Mouse (Mus musculus): ENCODE data around the gene Tmem106c. TPM values are rescaled to one million over a fixed set of nuclear protein-coding genes. Genes with fewer than 3 reads are reported as not detected.

The Tmem106c gene
- polyA plus RNA-seq, 1 experiment from 2014 or later: 52.0 TPM

GRCm38 (mm10) chr15:98001321-98002112 lies 37.5 kb downstream of the Tmem106c start:
- H3K27me3 ChIP-seq (ENCODE audit: control insufficient read depth, insufficient read depth, low read length): peaks cover 2% of the 10 kb centered on the region; the same call in 1 of the 2 replicates
- H3K4me3 ChIP-seq (ENCODE audit: low read depth, low read length): peak overlapping the region; percentile 42
- no peaks in the 10 kb centered on the region for H3K36me3 ChIP-seq (ENCODE audit: control insufficient read depth, insufficient read depth, low read length)
- DNase-seq (ENCODE audit: low spot score) (peak; percentile 76), ATAC-seq (ENCODE audit: low FRiP score) (peak; percentile 23)
- H3K9me3 ChIP-seq (ENCODE audit: control insufficient read depth, low read length): no peaks in the 10 kb centered on the region
- H3K4me2 ChIP-seq (replicated peaks; ENCODE audit: low read depth, low read length): peak overlapping the region; percentile 53
- H3K27ac ChIP-seq (ENCODE audit: low read depth, low read length): peak overlapping the region; percentile 91
- H3K9ac ChIP-seq (ENCODE audit: low read depth, low read length): peak overlapping the region; percentile 81
- under 1% methylated on average over 37 of the region's 37 CpGs for WGBS
- H3K4me1 ChIP-seq (replicated peaks; ENCODE audit: control insufficient read depth, insufficient read depth, low read length): peaks cover 16% of the 10 kb centered on the region

- H3K27me3 ChIP-seq (ENCODE audit: control insufficient read depth, insufficient read depth, low read length): peaks cover 2% of the 10 kb centered on the region; the same call in 1 of the 2 replicates
- peak overlapping the region; percentile 81 for H3K9ac ChIP-seq (ENCODE audit: low read depth, low read length)
- H3K36me3 ChIP-seq (ENCODE audit: control insufficient read depth, insufficient read depth, low read length): no peaks in the 10 kb centered on the region
- peak overlapping the region; percentile 53 for H3K4me2 ChIP-seq (replicated peaks; ENCODE audit: low read depth, low read length)
- H3K9me3 ChIP-seq (ENCODE audit: control insufficient read depth, low read length): no peaks in the 10 kb centered on the region
- WGBS: under 1% methylated on average over 40 of the region's 42 CpGs
- peaks cover 16% of the 10 kb centered on the region for H3K4me1 ChIP-seq (replicated peaks; ENCODE audit: control insufficient read depth, insufficient read depth, low read length)
- peak overlapping the region; percentile 42 for H3K4me3 ChIP-seq (ENCODE audit: low read depth, low read length)
- H3K27ac ChIP-seq (ENCODE audit: low read depth, low read length): peak overlapping the region; percentile 91
- peak; percentile 58 for ATAC-seq (ENCODE audit: low FRiP score)
- peak; percentile 74 for DNase-seq (ENCODE audit: low spot score)
These were observed 38.4 kb downstream of the Tmem106c start for GRCm38 (mm10) chr15:98002113-98002990.

DNA sequence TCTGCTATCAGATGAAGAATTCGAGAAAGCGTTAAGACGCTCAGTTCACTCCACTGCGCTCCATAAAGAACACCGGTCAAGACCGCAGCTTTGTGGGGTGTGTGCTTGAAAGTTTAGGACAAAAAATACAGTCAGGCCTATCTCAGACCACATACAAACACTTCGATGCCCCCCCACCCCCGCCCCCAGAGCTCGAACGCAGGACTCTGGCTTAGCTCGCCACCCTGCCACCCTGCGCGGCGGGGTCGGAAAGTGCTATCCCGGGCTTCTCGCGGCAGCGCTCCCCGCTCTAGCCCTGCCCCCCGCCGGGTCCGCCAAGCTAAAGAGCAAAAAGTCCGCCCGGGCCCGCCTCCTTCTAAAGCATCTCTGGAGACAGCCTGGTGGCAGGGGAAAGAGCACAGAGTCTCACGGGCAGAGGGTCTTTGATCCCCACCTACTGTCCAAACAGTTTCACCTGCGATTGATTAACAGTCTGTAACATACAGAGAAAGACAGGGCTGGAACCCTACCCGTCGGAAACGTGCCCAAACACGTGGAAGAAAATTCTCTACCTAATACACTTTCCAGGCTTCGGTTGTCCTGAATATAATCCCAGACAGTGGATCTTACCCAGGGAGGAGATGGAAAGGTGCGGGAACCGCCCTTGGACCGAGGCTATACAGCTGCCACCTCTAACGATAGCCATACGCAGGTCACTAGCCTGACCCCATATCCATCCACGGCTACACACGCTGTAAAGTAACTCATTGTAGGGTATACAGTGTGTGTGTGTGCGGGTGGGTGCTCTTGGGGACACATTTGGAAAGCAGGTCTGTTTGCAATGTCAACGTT lies 39.2 kb downstream of the Tmem106c start:
- peak; percentile 79 for DNase-seq (ENCODE audit: low spot score)
- no peaks in the 10 kb centered on the region for H3K36me3 ChIP-seq (ENCODE audit: control insufficient read depth, insufficient read depth, low read length)
- H3K4me1 ChIP-seq (replicated peaks; ENCODE audit: control insufficient read depth, insufficient read depth, low read length): peaks cover 16% of the 10 kb centered on the region
- H3K9ac ChIP-seq (ENCODE audit: low read depth, low read length): peak overlapping the region; percentile 81
- peak overlapping the region; percentile 53 for H3K4me2 ChIP-seq (replicated peaks; ENCODE audit: low read depth, low read length)
- peak overlapping the region; percentile 42 for H3K4me3 ChIP-seq (ENCODE audit: low read depth, low read length)
- no peaks in the 10 kb centered on the region for H3K9me3 ChIP-seq (ENCODE audit: control insufficient read depth, low read length)
- no peak for ATAC-seq (ENCODE audit: low FRiP score)
- WGBS: under 1% methylated on average over 42 of the region's 42 CpGs
- H3K27ac ChIP-seq (ENCODE audit: low read depth, low read length): peak overlapping the region; percentile 91
- peaks cover 2% of the 10 kb centered on the region; the same call in 1 of the 2 replicates for H3K27me3 ChIP-seq (ENCODE audit: control insufficient read depth, insufficient read depth, low read length)

DNA sequence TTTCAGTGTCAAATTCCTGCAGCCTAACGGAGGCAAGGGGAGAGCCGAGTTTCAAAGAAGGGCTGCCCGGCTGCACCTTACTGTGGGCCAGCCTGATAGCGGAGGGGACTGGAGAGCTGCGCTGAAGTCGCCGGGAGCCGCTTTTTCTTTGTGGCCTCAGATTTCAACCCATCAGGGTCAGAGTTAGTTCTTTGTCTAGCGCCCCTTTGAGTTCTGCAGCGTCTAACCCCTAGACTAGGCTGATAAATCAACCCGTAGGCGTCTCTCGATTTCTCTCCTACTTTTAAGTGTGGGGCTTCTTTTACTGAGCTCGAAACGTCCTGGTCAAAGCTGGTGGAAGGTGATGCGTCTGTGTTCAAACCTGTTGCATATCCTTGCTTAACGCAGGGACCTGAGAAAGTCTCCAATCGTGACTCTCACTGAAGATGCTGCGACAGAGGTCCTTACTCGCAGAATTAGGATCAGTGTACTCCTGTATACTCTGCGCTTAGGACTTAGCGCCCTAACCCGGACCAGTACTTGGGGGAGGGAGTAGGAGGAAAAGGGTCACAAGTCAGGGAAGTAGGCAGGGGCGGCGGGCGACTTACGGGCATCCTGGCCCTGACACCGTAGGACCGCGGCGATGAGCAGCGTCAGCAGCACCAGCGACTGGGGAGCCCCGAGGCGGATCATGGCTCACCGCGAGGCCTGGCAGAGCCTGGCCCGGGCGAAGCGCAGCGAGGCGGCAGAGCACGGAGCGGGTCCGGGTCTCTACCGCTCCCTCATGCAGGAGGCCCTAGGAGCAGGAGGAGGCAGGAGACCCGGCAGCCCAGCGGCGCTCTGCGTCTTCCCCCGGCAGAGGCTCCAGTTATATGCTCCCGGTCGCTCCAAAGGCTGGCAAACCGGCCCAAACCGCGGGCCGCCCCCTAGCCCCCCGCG lies 40.1 kb downstream of the Tmem106c start, which contains the start of gene Col2a1:
TSS of gene Col2a1 (minus strand) at position 874 of the 918 bp plus-strand sequence.
- 1% methylated on average over 59 of the region's 59 CpGs for WGBS
- no peaks in the 10 kb centered on the region for H3K36me3 ChIP-seq (ENCODE audit: control insufficient read depth, insufficient read depth, low read length)
- H3K9me3 ChIP-seq (ENCODE audit: control insufficient read depth, low read length): no peaks in the 10 kb centered on the region
- peaks cover 16% of the 10 kb centered on the region for H3K4me1 ChIP-seq (replicated peaks; ENCODE audit: control insufficient read depth, insufficient read depth, low read length)
- DNase-seq (ENCODE audit: low spot score) (peak; percentile 80), ATAC-seq (ENCODE audit: low FRiP score) (peak; percentile 45)
- H3K4me3 ChIP-seq (ENCODE audit: low read depth, low read length): peak within 1 kb of the TSS; percentile 42
- H3K27me3 ChIP-seq (ENCODE audit: control insufficient read depth, insufficient read depth, low read length): peaks cover 2% of the 10 kb centered on the region; the same call in 1 of the 2 replicates
- peak within 1 kb of the TSS; percentile 53 for H3K4me2 ChIP-seq (replicated peaks; ENCODE audit: low read depth, low read length)
- H3K9ac ChIP-seq (ENCODE audit: low read depth, low read length): peak within 1 kb of the TSS; percentile 81
- peak within 1 kb of the TSS; percentile 91 for H3K27ac ChIP-seq (ENCODE audit: low read depth, low read length)

GRCm38 (mm10) chr15:98004740-98005159 lies 40.8 kb downstream of the Tmem106c start:
- Histone ChIP-seq H3K4me2 (replicated peaks; ENCODE audit: low read depth, low read length) (peak overlapping the region; percentile 53), H3K9me3 (ENCODE audit: control insufficient read depth, low read length) (no peaks in the 10 kb centered on the region), H3K4me3 (ENCODE audit: low read depth, low read length) (peak overlapping the region; percentile 42), H3K9ac (ENCODE audit: low read depth, low read length) (peak overlapping the region; percentile 81), H3K27ac (ENCODE audit: low read depth, low read length) (peak overlapping the region; percentile 91), H3K4me1 (replicated peaks; ENCODE audit: control insufficient read depth, insufficient read depth, low read length) (peaks cover 14% of the 10 kb centered on the region), H3K36me3 (ENCODE audit: control insufficient read depth, insufficient read depth, low read length) (no peaks in the 10 kb centered on the region), H3K27me3 (ENCODE audit: control insufficient read depth, insufficient read depth, low read length) (peaks cover 2% of the 10 kb centered on the region; the same call in 1 of the 2 replicates)
- peak; percentile 33 for ATAC-seq (ENCODE audit: low FRiP score)
- no peak for DNase-seq (ENCODE audit: low spot score)
- WGBS: 2% methylated on average over 19 of the region's 19 CpGs

DNA sequence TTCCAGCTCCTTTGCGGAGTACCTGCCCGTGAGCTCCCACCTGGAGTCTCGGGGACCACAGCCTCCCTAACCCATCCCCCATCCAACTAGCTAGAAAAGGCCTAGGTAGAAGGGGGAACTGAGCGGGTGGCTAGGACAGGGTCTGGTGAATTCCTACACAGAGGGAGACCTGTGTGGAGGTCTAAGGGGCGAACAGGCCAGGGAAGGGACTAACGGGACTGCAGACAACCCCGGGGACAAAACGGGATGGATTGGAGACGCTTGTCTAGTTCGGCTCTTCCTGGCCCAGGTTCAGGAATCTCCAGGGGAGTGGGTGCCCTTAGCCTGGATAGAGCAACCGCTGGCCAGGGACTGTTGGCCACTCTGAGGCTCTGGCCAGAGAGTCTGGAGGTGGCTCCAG lies 41.2 kb downstream of the Tmem106c start:
- peaks cover 10% of the 10 kb centered on the region for H3K4me1 ChIP-seq (replicated peaks; ENCODE audit: control insufficient read depth, insufficient read depth, low read length)
- H3K27ac ChIP-seq (ENCODE audit: low read depth, low read length): no peak overlapping the region
- peaks cover 2% of the 10 kb centered on the region; the same call in 1 of the 2 replicates for H3K27me3 ChIP-seq (ENCODE audit: control insufficient read depth, insufficient read depth, low read length)
- peak; percentile 35 for DNase-seq (ENCODE audit: low spot score)
- peak overlapping the region; percentile 42 for H3K4me3 ChIP-seq (ENCODE audit: low read depth, low read length)
- ATAC-seq (ENCODE audit: low FRiP score): no peak
- H3K36me3 ChIP-seq (ENCODE audit: control insufficient read depth, insufficient read depth, low read length): no peaks in the 10 kb centered on the region
- H3K4me2 ChIP-seq (replicated peaks; ENCODE audit: low read depth, low read length): peak overlapping the region; percentile 53
- H3K9ac ChIP-seq (ENCODE audit: low read depth, low read length): no peak overlapping the region; the same call in 1 of the 2 replicates
- WGBS: 7% methylated on average over 11 of the region's 11 CpGs
- H3K9me3 ChIP-seq (ENCODE audit: control insufficient read depth, low read length): no peaks in the 10 kb centered on the region

- no peak overlapping the region for H3K4me3 ChIP-seq (ENCODE audit: low read depth, low read length)
- no peaks in the 10 kb centered on the region for H3K36me3 ChIP-seq (ENCODE audit: control insufficient read depth, insufficient read depth, low read length)
- WGBS: 65% methylated on average over 6 of the region's 6 CpGs
- DNase-seq (ENCODE audit: low spot score) (no peak), ATAC-seq (ENCODE audit: low FRiP score) (no peak)
- no peaks in the 10 kb centered on the region for H3K9me3 ChIP-seq (ENCODE audit: control insufficient read depth, low read length)
- no peak overlapping the region for H3K9ac ChIP-seq (ENCODE audit: low read depth, low read length)
- no peak overlapping the region for H3K27ac ChIP-seq (ENCODE audit: low read depth, low read length)
- no peaks in the 10 kb centered on the region for H3K27me3 ChIP-seq (ENCODE audit: control insufficient read depth, insufficient read depth, low read length)
- no peak overlapping the region for H3K4me2 ChIP-seq (replicated peaks; ENCODE audit: low read depth, low read length)
- no peaks in the 10 kb centered on the region for H3K4me1 ChIP-seq (replicated peaks; ENCODE audit: control insufficient read depth, insufficient read depth, low read length)
These were observed 48.8 kb downstream of the Tmem106c start for GRCm38 (mm10) chr15:98012810-98013209.

Data from hindbrain, embryonic 11.5 days (tissue).